Mouse (Mus musculus): ENCODE data around the gene Nkiras1.

DNA sequence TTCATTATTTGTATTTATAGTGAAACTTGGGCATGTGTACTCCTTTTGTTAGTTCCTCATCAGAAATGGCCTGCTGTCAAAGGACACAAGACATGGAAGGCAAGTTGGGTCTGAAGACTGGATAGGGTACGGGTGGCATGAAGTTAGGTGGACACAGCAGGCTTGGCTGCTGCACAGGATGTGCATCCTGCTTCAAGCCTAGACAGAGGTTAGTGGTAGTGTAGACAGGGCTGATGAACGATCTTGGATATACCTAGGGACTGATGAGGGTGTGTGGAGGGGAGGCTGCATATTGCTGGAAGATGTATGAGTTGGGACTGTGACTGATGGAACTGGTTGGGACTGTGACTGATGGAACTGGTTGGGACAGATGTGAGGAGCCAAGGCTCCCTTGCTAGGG is 27.9 kb downstream of the Nkiras1 start:
- no peak for TF ChIP-seq CTCF (IDR thresholded peaks at IDR 0.05; ENCODE audit: low read depth)
- no peak for TF ChIP-seq EP300 (IDR thresholded peaks at IDR 0.05; ENCODE audit: low read depth)

Data from heart, postnatal 0 days (tissue).